Mouse (Mus musculus): ENCODE measurements around the gene Lamb1.

DNA sequence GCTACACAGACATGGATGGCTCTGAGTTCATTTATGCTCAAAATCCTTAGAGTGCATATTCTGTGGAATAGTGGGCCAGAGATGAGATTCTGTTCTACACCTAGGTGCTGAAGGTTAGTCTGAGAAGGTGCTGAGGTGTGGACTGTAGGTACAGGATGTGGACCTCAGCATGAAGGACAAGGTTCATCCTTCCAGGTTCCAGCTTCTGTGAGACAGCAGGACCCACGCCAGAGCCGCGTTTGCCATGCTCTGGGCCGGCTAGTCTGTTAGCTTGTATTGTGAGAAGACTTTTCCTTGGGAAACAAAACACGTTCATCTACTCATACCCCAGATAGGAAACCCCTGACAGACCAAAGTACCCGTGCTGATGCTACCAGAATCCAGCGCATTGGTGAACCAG lies 8.6 kb downstream of the Lamb1 start:
- TF ChIP-seq EP300 (optimal IDR thresholded peaks at IDR 0.05) (no peak), CTCF (IDR thresholded peaks at IDR 0.05; ENCODE audit: low read depth) (no peak)

Data from stomach, postnatal 0 days (tissue).